Mouse (Mus musculus) CH12.LX (cell line): ENCODE data around the gene Msi2. TPM values are rescaled to one million over a fixed set of nuclear protein-coding genes. Genes with fewer than 3 reads are reported as not detected.

Experiments used
- DNase-seq: peaks from one replicate; pipeline ENCODE4 v3.0.0-alpha.2; 2013; ENCODE audit errors: extremely low read depth
- H3K27ac ChIP-seq: 2 replicates; pipeline ENCODE4 v1.5.1; 2012; ENCODE audit warnings: low read depth, mild to moderate bottlenecking, control low read depth, moderate library complexity; ENCODE audit not compliant: insufficient read depth
- H3K27me3 ChIP-seq: replicated peaks from 2 replicates; pipeline ENCODE3; 2012; ENCODE audit warnings: inconsistent platforms
- H3K36me3 ChIP-seq, 2 experiments: replicated peaks in 1 of 2; 2 replicates each; pipeline versions ENCODE3 to v1.6.1; 2012; ENCODE audit warnings: inconsistent platforms in 1 of 2, low read length in 1 of 2, mild to moderate bottlenecking in 1 of 2, mixed read lengths in 1 of 2, moderate library complexity in 1 of 2; ENCODE audit not compliant: control insufficient read depth in 1 of 2, insufficient read depth in 1 of 2
- H3K4me1 ChIP-seq, 2 experiments: 2 replicates each; pipeline ENCODE4 v1.6.1; 2012; ENCODE audit warnings: inconsistent platforms in 1 of 2, moderate library complexity in 1 of 2; ENCODE audit not compliant: insufficient read depth in 2 of 2, control insufficient read depth in 1 of 2
- H3K4me2 ChIP-seq: 2 replicates; pipeline ENCODE4 v1.6.1; 2012; ENCODE audit warnings: low read depth, mild to moderate bottlenecking, control low read depth; ENCODE audit not compliant: poor library complexity, insufficient read depth, severe bottlenecking
- H3K4me3 ChIP-seq, 3 experiments: fragments of 150-350 bp in 1 of 3; sonication (generic) in 1 of 3; replicated peaks in 1 of 3; 2 replicates each; pipeline versions ENCODE3 to v1.5.1; 2011 to 2012; ENCODE audit warnings: low read depth in 2 of 3, low read length in 2 of 3, mild to moderate bottlenecking in 2 of 3, moderate library complexity in 2 of 3, control low read depth in 1 of 3, improper control_type of control experiment in 1 of 3, inconsistent platforms in 1 of 3, mixed read lengths in 1 of 3; ENCODE audit not compliant: poor library complexity in 1 of 3
- H3K79me2 ChIP-seq: replicated peaks from 2 replicates; pipeline ENCODE4 v1.6.1; 2012; ENCODE audit warnings: mild to moderate bottlenecking, moderate library complexity; ENCODE audit not compliant: control insufficient read depth, poor library complexity, insufficient read depth, severe bottlenecking; ENCODE audit errors: extremely low read depth
- H3K9ac ChIP-seq: 2 replicates; pipeline ENCODE4 v1.6.1; 2012; ENCODE audit warnings: low read depth, mild to moderate bottlenecking, control low read depth, moderate library complexity; ENCODE audit not compliant: insufficient read depth
- H3K9me3 ChIP-seq: replicated peaks from 2 replicates; pipeline ENCODE3; 2012; ENCODE audit warnings: low read length, inconsistent platforms, mixed read lengths
- BHLHE40 ChIP-seq: IDR thresholded peaks from 2 replicates; pipeline ENCODE4 v1.6.1; 2011; ENCODE audit warnings: mild to moderate bottlenecking, low read depth, low read length, improper control_type of control experiment
- CHD2 ChIP-seq: IDR thresholded peaks from 2 replicates; pipeline ENCODE4 v1.6.1; 2011; ENCODE audit warnings: low read length, improper control_type of control experiment
- E2F4 ChIP-seq: IDR thresholded peaks from 2 replicates; pipeline ENCODE4 v1.6.1; 2011; ENCODE audit warnings: low read depth, low read length, improper control_type of control experiment; ENCODE audit not compliant: insufficient replicate concordance
- GABPA ChIP-seq: IDR thresholded peaks from 2 replicates; pipeline ENCODE4 v1.6.1; 2012; ENCODE audit warnings: low read depth, low read length, improper control_type of control experiment, inconsistent platforms; ENCODE audit not compliant: insufficient replicate concordance
- HCFC1 ChIP-seq: IDR thresholded peaks from 2 replicates; pipeline ENCODE4 v1.6.1; 2012; ENCODE audit warnings: low read depth, mild to moderate bottlenecking, inconsistent platforms, low read length, improper control_type of control experiment
- JUN ChIP-seq: IDR thresholded peaks from 2 replicates; pipeline ENCODE4 v1.6.1; 2011; ENCODE audit warnings: low read depth, mild to moderate bottlenecking, low read length, improper control_type of control experiment, moderate library complexity; ENCODE audit not compliant: insufficient read depth
- MAFK ChIP-seq: IDR thresholded peaks from 2 replicates; pipeline ENCODE4 v1.6.1; 2011; ENCODE audit warnings: low read length, improper control_type of control experiment; ENCODE audit not compliant: insufficient replicate concordance
- MAZ ChIP-seq: IDR thresholded peaks from 2 replicates; pipeline ENCODE4 v1.6.1; 2012; ENCODE audit warnings: low read depth, mild to moderate bottlenecking, inconsistent platforms, low read length, improper control_type of control experiment, moderate library complexity
- MYC ChIP-seq: IDR thresholded peaks from 2 replicates; pipeline ENCODE4 v1.6.1; 2011; ENCODE audit warnings: low read depth, mild to moderate bottlenecking, improper control_type of control experiment, low read length
- NELFE ChIP-seq: IDR thresholded peaks from 2 replicates; pipeline ENCODE4 v1.6.1; 2011; ENCODE audit warnings: low read depth, low read length, improper control_type of control experiment
- PAX5 ChIP-seq: IDR thresholded peaks from 2 replicates; pipeline ENCODE4 v1.6.1; 2012; ENCODE audit warnings: low read length, inconsistent platforms, mixed read lengths
- POLR2AphosphoS2 ChIP-seq: IDR thresholded peaks from 2 replicates; pipeline ENCODE4 v1.6.1; 2011; ENCODE audit warnings: low read depth, low read length, improper control_type of control experiment
- RAD21 ChIP-seq: IDR thresholded peaks from 2 replicates; pipeline ENCODE4 v1.6.1; 2011; ENCODE audit warnings: low read depth, mild to moderate bottlenecking, low read length, improper control_type of control experiment, moderate library complexity
- SIN3A ChIP-seq: IDR thresholded peaks from 2 replicates; pipeline ENCODE4 v1.6.1; 2012; ENCODE audit warnings: low read length, improper control_type of control experiment, inconsistent platforms
- TCF12 ChIP-seq: IDR thresholded peaks from 2 replicates; pipeline ENCODE4 v1.6.1; 2014; ENCODE audit warnings: low read depth, mild to moderate bottlenecking, inconsistent platforms, low read length, improper control_type of control experiment
- ZKSCAN1 ChIP-seq: IDR thresholded peaks from 2 replicates; pipeline ENCODE4 v1.6.1; 2012; ENCODE audit warnings: low read depth, inconsistent platforms, low read length, improper control_type of control experiment, borderline replicate concordance
- ZNF384 ChIP-seq: IDR thresholded peaks from 2 replicates; pipeline ENCODE4 v1.6.1; 2012; ENCODE audit warnings: low read depth, low read length, improper control_type of control experiment, inconsistent platforms
- dilution Hi-C: fragments of 300-500 bp; cut with MboI; formaldehyde crosslinking; loops from 2 replicates; pipeline ENCODE4 v1.14.3; 2020; ENCODE audit warnings: low sequenced_read_pairs; ENCODE audit not compliant: extremely low pct_unique_long_range_greater_than_20kb, extremely low pct_ligation_motif_present
- in situ Hi-C: fragments of 300-500 bp; cut with MboI; formaldehyde crosslinking; loops from 3 replicates; pipeline ENCODE4 v1.14.3; 2019; ENCODE audit warnings: low sequenced_read_pairs, low pct_ligation_motif_present, low pct_unique_long_range_greater_than_20kb, mixed read lengths
- polyA plus RNA-seq: library from polyadenylated mRNA; unstranded; fragments of >175 nt; gene quantifications from 2 replicates; pipeline ENCODE4 v1.2.1, GENCODE M21; 2012; ENCODE audit warnings: low read depth; ENCODE audit not compliant: insufficient read length
- total RNA-seq, 2 experiments: library from RNA; depleted of rRNA; stranded (reverse); fragments of 300-350 nt in 1 of 2; fragments of >200 nt in 1 of 2; gene quantifications; 2 replicates each; pipeline ENCODE4 v1.2.3; 2012 to 2014

Gene Msi2
- total and polyA plus RNA-seq, 3 experiments, result 40.3 to 73.1 (median 52.6) TPM

GRCm38 (mm10) chr11:88576233-88576998 lies 141.9 kb downstream of the Msi2 start:
- Histone ChIP-seq H3K79me2 (peaks cover 5% of the 10 kb centered on the region), H3K4me1 (peaks cover 44 to 81% of the 10 kb centered on the region in 2 experiments), H3K9ac (peak overlapping the region; percentile 26), H3K36me3 (peaks cover 14 to 56% of the 10 kb centered on the region in 2 experiments), H3K4me2 (peak overlapping the region; percentile 60), H3K9me3 (no peaks in the 10 kb centered on the region), H3K4me3 (peak overlapping the region in 1 of 3 experiments; percentile 5), H3K27ac (peak overlapping the region; percentile 89), H3K27me3 (no peaks in the 10 kb centered on the region)
- DNase-seq, result peak; percentile 64
- 0 out of 2 replicates have a peak, but pooled peaks have one; percentile 40 for TF ChIP-seq MYC
- 0 out of 2 replicates have a peak, but pooled peaks have one; percentile 9 for TF ChIP-seq TCF12
- no peak for TF ChIP-seq POLR2AphosphoS2
- no peak for TF ChIP-seq PAX5
- TF ChIP-seq HCFC1, result 0 out of 2 replicates have a peak, but pooled peaks have one; percentile 22
- peak; percentile 45; the same call in 1 of the 2 replicates for TF ChIP-seq MAZ
- TF ChIP-seq ZNF384, result no peak
- peak; percentile 75; the same call in 1 of the 2 replicates for TF ChIP-seq CHD2
- no peak for TF ChIP-seq ZKSCAN1
- TF ChIP-seq E2F4, result no peak
- no peak; the same call in 1 of the 2 replicates for TF ChIP-seq RAD21
- peak; percentile 20; the same call in 1 of the 2 replicates for TF ChIP-seq MAFK
- TF ChIP-seq SIN3A, result peak; percentile 45; the same call in 1 of the 2 replicates
- no peak for TF ChIP-seq GABPA
- TF ChIP-seq BHLHE40, result peak; percentile 45; the same call in 1 of the 2 replicates
- 0 out of 2 replicates have a peak, but pooled peaks have one; percentile 28 for TF ChIP-seq NELFE
- no peak for TF ChIP-seq JUN
- dilution Hi-C loops, result no loop called here
- in situ Hi-C loops, result no loop called here
